Mouse (Mus musculus) liver, embryonic 14.5 days (tissue): Measurements from ENCODE around the gene Arl6. TPM values are rescaled to one million over a fixed set of nuclear protein-coding genes. Genes with fewer than 3 reads are reported as not detected.

Experiments
- ATAC-seq: fragments of 200-750 bp; cut with Nextera tagmentation; 2 replicates; pipeline ENCODE4 v1.8.0; 2017; ENCODE audit warnings: moderate number of reproducible peaks, mild to moderate bottlenecking, moderate library complexity; ENCODE audit not compliant: insufficient read depth
- DNase-seq, 3 experiments: peaks; one replicate each; pipeline ENCODE4 v3.0.0-alpha.2; 2012 to 2013; ENCODE audit warnings: low read depth in 3 of 3, low spot score in 3 of 3
- H3K27ac ChIP-seq: fragments of 300-500 bp; sonication (generic); 2 replicates; pipeline ENCODE4 v1.5.1; 2014; ENCODE audit warnings: moderate library complexity, mild to moderate bottlenecking, control low read depth, inconsistent platforms
- H3K27me3 ChIP-seq: fragments of 300-500 bp; sonication (generic); 2 replicates; pipeline ENCODE4 v1.6.1; 2014; ENCODE audit warnings: mild to moderate bottlenecking, low read length, moderate library complexity; ENCODE audit not compliant: control insufficient read depth, insufficient read depth
- H3K36me3 ChIP-seq: fragments of 300-500 bp; sonication (generic); replicated peaks from 2 replicates; pipeline ENCODE4 v1.6.1; 2014; ENCODE audit warnings: low read depth; ENCODE audit not compliant: control insufficient read depth, insufficient read depth
- H3K4me1 ChIP-seq, 2 experiments: fragments of 200-500 bp in 1 of 2; fragments of 300-500 bp in 1 of 2; sonication (generic) in 1 of 2; replicated peaks; 2 replicates each; pipeline ENCODE4 v1.6.1; 2012 to 2014; ENCODE audit warnings: antibody characterized with exemption in 1 of 2, inconsistent platforms in 1 of 2, low read length in 1 of 2; ENCODE audit not compliant: control insufficient read depth in 2 of 2, insufficient read depth in 2 of 2
- H3K4me2 ChIP-seq: fragments of 300-500 bp; sonication (generic); 2 replicates; pipeline ENCODE4 v1.6.1; 2014; ENCODE audit warnings: low read depth, mild to moderate bottlenecking, control low read depth, moderate library complexity
- H3K4me3 ChIP-seq, 2 experiments: fragments of 200-500 bp in 1 of 2; fragments of 300-500 bp in 1 of 2; sonication (generic) in 1 of 2; 2 replicates each; pipeline ENCODE4 v1.5.1; 2012 to 2014; ENCODE audit warnings: low read depth in 2 of 2, low read length in 2 of 2, mild to moderate bottlenecking in 2 of 2, control low read depth in 1 of 2, inconsistent platforms in 1 of 2, moderate library complexity in 1 of 2; ENCODE audit not compliant: insufficient read depth in 1 of 2
- H3K9ac ChIP-seq: fragments of 300-500 bp; sonication (generic); replicated peaks from 2 replicates; pipeline ENCODE4 v1.6.1; 2014; ENCODE audit warnings: mild to moderate bottlenecking, control low read depth, moderate library complexity
- H3K9me3 ChIP-seq: fragments of 300-500 bp; sonication (generic); 2 replicates; pipeline ENCODE4 v1.6.1; 2016; ENCODE audit warnings: low read length, mixed read lengths; ENCODE audit not compliant: control insufficient read depth
- CTCF ChIP-seq: IDR thresholded peaks from 2 replicates; pipeline ENCODE4 v1.5.1; 2016; ENCODE audit warnings: antibody characterized with exemption, low read depth, control low read depth
- EP300 ChIP-seq: IDR thresholded peaks from 2 replicates; pipeline ENCODE4 v1.6.1; 2016; ENCODE audit warnings: antibody characterized with exemption, low read depth
- WGBS: fragments of 180-500 bp; shearing (Covaris S2); extraction: QIAGEN DNeasy Blood & Tissue Kit; methylation state at CpG from one replicate; pipeline ENCODE4 v1.1.7; 2014; ENCODE audit not compliant: insufficient replicate concordance; 5-methylcytosine and 5-hydroxymethylcytosine counted together
- polyA plus RNA-seq, 2 experiments: library from polyadenylated mRNA; depleted of rRNA in 1 of 2; stranded (reverse) in 1 of 2; unstranded in 1 of 2; fragments of >200 nt; fragmentation: Nextera tagmentation in 1 of 2; extraction: Ambion mirVana in 1 of 2; gene quantifications; 2 replicates each; pipeline versions ENCODE4 v1.2.1 to v1.2.3; 2012 to 2014

Arl6 gene
- polyA plus RNA-seq, 2 experiments, result 1.4 to 3.1 TPM

- no peaks in the 10 kb centered on the region for H3K4me1 ChIP-seq
- no peaks in the 10 kb centered on the region for H3K36me3 ChIP-seq
- no peaks in the 10 kb centered on the region for H3K27me3 ChIP-seq
- TF ChIP-seq EP300, result no peak
- TF ChIP-seq CTCF, result no peak
- H3K9me3 ChIP-seq, result no peaks in the 10 kb centered on the region
- H3K4me2 ChIP-seq, result no peak overlapping the region
- WGBS, result 52% methylated on average over 3 of the region's 3 CpGs
- ATAC-seq (no peak), DNase-seq (no peak)
- H3K27ac ChIP-seq, result no peak overlapping the region
- no peak overlapping the region for H3K9ac ChIP-seq
- H3K4me3 ChIP-seq, result no peak overlapping the region
Observed at GRCm38 (mm10) chr16:59615675-59616074, 23.5 kb downstream of the Arl6 start.

GRCm38 (mm10) chr16:59610750-59611149 is 28.4 kb downstream of the Arl6 start:
- TF ChIP-seq CTCF (no peak), EP300 (no peak)
- Histone ChIP-seq H3K4me1 (no peaks in the 10 kb centered on the region), H3K4me3 (no peak overlapping the region), H3K27me3 (no peaks in the 10 kb centered on the region), H3K4me2 (no peak overlapping the region), H3K36me3 (no peaks in the 10 kb centered on the region), H3K9ac (no peak overlapping the region), H3K27ac (no peak overlapping the region), H3K9me3 (no peaks in the 10 kb centered on the region)
- no peak for DNase-seq
- ATAC-seq, result no peak
- 40% methylated on average over 1 of the region's 1 CpGs for WGBS

GRCm38 (mm10) chr16:59604078-59604781 is 35.0 kb downstream of the Arl6 start:
- H3K4me3 ChIP-seq, result no peak overlapping the region

GRCm38 (mm10) chr16:59600311-59601251 is 38.6 kb downstream of the Arl6 start, which contains the start of gene Crybg3:
TSS of gene Crybg3 (minus strand) at chr16:59600979.
- no peak within 1 kb of the TSS for H3K27ac ChIP-seq

More at GRCm38 (mm10) chr16:59604078-59604781, 35.0 kb downstream of the Arl6 start:
- H3K36me3 ChIP-seq, result no peaks in the 10 kb centered on the region
- H3K9me3 ChIP-seq, result no peaks in the 10 kb centered on the region
- peaks cover 23% of the 10 kb centered on the region for H3K27me3 ChIP-seq
- ATAC-seq (no peak), DNase-seq (no peak)
- H3K27ac ChIP-seq, result no peak overlapping the region
- no peak for TF ChIP-seq CTCF
- no peak for TF ChIP-seq EP300
- H3K4me2 ChIP-seq, result no peak overlapping the region
- H3K4me1 ChIP-seq, result no peaks in the 10 kb centered on the region
- 40% methylated on average over 15 of the region's 15 CpGs for WGBS
- no peak overlapping the region for H3K9ac ChIP-seq

More at GRCm38 (mm10) chr16:59600311-59601251, 38.6 kb downstream of the Arl6 start, which contains the start of gene Crybg3:
- peak; percentile 76 for ATAC-seq
- TF ChIP-seq EP300 (no peak), CTCF (no peak; the same call in 1 of the 2 replicates)
- Histone ChIP-seq H3K27me3 (peaks cover 23% of the 10 kb centered on the region), H3K36me3 (no peaks in the 10 kb centered on the region), H3K4me1 (no peaks in the 10 kb centered on the region), H3K4me2 (peak within 1 kb of the TSS; percentile 64), H3K9me3 (no peaks in the 10 kb centered on the region), H3K4me3 (peak within 1 kb of the TSS; percentile 38 to 60), H3K9ac (peak within 1 kb of the TSS; percentile 2; the same call in 1 of the 2 replicates)
- under 1% methylated on average over 54 of the region's 90 CpGs for whole genome bisulfite sequencing
- no peak for DNase-seq
